Mouse (Mus musculus) hindlimb bud, embryonic 11.5 days (tissue): ENCODE data around the gene Vps26a.

Experiments used
- DNase-seq: peaks from one replicate; pipeline ENCODE4 v3.0.0-alpha.2; 2012; ENCODE audit warnings: low read depth, low spot score; ENCODE audit errors: extremely low spot score

Vps26a gene

DNA sequence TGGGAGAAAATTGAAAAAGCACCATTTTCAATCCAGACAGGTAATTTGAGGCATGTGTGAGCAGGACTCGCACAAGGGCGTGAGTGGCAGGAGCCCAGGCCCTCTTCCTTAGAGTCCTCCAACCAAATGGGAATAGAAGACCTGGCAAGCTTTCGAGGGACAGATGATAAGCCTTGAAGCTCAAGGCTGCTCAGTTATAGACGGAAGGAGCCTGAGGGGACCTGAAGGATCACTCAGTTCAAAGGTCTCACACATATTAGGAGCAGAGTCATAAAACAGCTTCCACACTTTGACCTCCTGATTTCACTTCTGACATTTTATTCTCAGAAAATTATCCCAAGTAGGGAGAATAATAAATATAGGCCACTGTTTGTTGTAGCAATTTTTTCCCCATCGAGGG lies 67.2 kb downstream of the Vps26a start:
- DNase-seq: no peak

DNA sequence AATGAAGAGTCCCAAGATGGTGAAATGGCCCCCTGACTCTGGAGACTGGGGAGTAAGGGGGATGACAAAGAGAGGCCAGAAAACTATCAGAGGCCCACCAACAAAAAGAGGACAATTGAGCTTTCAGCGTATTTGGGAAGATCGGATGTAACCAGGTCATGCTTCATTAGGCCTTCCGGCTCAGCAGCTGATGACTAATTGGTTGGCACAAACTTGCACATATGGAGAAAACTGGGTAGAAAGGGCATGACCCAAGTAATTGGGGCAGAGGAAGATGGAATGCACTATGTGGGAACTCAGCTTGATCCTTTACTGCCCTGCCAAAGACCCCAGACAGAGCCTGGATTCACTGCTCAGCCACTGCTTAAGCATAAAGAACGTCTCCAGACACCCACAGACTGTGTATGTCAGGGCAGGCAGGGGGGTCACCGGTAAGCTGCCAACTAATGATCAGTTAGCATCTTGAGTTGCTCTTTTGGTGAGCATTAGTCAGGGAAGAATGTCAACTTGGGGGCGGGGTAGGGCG lies 67.7 kb downstream of the Vps26a start:
- DNase-seq: no peak

DNA sequence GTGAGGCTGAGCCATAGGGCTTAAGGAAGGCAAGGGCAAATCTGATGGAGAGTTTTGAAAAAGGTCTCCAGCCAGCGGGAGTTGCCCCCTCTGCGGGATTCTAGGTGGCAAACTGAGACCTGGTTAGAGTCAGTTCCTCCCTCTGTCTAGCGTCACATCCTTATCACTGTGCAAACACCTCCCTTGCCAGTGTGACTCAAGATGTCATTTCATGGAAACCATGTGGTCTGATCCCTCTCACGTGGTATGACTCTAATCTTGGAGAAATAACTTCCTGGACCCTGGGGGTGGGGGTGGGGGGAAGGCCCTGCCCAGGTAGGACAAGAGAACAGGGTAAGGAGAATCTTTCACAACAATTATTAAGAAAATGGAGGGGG lies 73.0 kb downstream of the Vps26a start:
- DNase-seq: no peak

DNA sequence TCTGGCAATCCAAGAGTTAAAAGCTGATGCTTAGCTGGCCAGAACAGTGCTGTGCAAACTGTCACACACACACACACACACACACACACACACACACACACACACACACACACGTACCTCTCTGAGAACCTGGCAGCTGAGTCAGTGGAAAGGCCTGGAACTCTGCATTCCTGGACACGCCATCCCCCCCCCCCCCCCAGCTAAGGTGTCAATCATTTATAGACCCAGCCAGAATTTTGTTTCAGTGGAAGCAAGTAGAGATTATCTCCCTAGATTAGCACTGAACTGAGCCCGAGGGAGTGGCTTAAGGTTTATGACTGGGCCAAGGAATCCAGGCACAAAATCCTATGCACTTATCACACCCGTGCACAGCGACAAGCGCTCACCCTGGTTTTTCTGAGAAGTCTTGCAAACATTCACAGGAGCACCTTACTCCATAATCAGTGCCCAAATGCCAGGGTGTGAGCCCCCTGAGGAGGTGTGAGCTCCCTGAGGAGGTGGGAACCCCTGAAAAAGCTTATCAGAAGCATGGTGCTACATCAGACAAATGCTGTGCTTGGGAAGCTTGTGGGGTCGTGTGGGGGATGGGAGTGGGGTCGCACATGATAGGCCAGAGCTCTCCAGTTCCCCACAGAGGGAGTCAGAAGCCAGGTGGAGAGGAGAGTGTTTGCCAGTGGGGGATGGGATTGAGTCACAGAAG lies 73.5 kb downstream of the Vps26a start:
- no peak for DNase-seq

DNA sequence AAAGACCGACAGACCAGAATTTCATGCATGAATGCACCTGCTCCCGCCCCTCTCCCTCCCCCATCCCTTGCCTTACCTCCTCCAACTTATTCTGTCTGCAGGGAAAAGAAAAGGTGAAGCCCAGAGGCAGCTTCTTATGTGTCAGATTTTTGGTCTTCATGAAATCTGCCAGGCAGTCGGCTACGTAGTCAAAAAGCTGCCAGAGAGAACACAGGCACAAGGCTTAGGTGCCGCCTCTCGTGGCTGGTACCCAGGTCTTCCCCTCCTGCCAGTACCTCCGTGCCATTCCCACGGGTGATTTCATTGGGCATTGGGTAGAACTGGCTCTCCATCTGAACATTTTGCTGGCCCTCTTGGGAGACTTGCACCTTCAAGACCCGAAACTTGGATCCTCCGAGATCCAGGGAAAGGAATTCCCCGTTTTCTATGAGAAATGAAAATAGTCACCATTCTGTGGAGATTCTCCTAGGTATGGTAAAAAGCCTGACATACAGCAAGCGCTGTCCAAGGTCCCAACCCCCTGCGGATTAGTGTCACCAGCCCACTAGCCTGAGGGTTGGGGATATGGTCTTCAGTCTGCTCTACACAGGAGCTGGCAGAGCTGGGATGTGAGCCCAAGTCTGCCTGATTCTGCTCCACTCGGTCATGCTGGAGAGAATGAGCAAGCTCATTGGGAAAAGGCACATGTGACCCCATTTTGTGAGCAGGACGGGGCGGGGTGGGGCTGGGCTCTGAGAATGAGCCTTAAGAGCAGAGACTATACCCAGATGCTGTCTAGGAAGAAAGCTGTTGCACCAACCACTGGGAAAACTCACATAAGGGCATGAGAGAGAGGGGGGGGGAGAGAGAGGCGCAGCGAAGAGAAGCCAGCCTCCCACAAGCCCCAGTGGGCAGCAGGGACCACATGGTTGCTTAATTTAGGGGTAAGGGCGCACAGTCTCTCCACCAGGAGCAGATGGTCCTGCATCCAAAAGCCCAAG lies 74.9 kb downstream of the Vps26a start:
- DNase-seq: no peak

DNA sequence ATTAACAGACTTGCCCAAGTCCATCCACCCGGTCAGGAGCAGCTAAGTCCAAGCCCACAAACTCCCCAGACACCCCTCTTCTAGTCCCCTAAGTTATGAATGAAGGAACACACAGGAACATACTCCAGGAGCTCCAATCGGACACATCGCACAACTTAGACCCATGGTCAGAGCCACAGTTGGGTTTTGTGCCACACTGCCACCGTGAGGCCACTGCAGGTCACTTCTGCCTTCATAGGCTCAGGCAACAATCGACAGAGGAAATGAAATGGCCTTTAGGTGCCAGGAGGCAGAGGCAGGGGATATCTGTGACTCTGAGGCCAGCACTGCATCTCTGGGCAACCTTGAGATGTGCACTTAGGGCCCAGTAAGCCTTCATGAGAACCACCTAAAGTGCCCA lies 75.7 kb downstream of the Vps26a start:
- DNase-seq: no peak
